Mouse (Mus musculus) testis, postnatal 10 days (tissue): ENCODE measurements around the gene Acadl.

ENCODE experiments used
- DNase-seq: peaks from one replicate; pipeline ENCODE4 v3.0.0; 2021; ENCODE audit warnings: low spot score

The Acadl gene

GRCm38 (mm10) chr1:66862712-66863511, at the start of gene Acadl:
TSS of gene Acadl (minus strand) at chr1:66863277.
- peak; percentile 86 for DNase-seq

GRCm38 (mm10) chr1:66912305-66912704, 49.2 kb upstream of the Acadl start:
- DNase-seq: no peak

GRCm38 (mm10) chr1:66902566-66902965, 39.5 kb upstream of the Acadl start:
- no peak for DNase-seq

- no peak for DNase-seq
These were observed 37.9 kb upstream of the Acadl start for GRCm38 (mm10) chr1:66900946-66901345.

GRCm38 (mm10) chr1:66898261-66898660, 35.2 kb upstream of the Acadl start:
- no peak for DNase-seq

- DNase-seq: no peak
These were observed 33.5 kb upstream of the Acadl start for GRCm38 (mm10) chr1:66896556-66896955.

GRCm38 (mm10) chr1:66896125-66896524, 33.0 kb upstream of the Acadl start:
- no peak for DNase-seq

GRCm38 (mm10) chr1:66895837-66896118, 32.7 kb upstream of the Acadl start:
- peak; percentile 70 for DNase-seq

GRCm38 (mm10) chr1:66895093-66895836, 32.2 kb upstream of the Acadl start:
- DNase-seq: no peak

- DNase-seq: no peak
These were observed 24.1 kb upstream of the Acadl start for GRCm38 (mm10) chr1:66887175-66887574.

- no peak for DNase-seq
These were observed 17.1 kb upstream of the Acadl start for GRCm38 (mm10) chr1:66880217-66880616.

GRCm38 (mm10) chr1:66874740-66875139, 11.7 kb upstream of the Acadl start:
- no peak for DNase-seq

- no peak for DNase-seq
These were observed 8.5 kb upstream of the Acadl start for GRCm38 (mm10) chr1:66871591-66871990.

GRCm38 (mm10) chr1:66865633-66866032, 2.6 kb upstream of the Acadl start:
- DNase-seq: no peak

GRCm38 (mm10) chr1:66863741-66864495, 841 bp upstream of the Acadl start:
- DNase-seq: no peak

GRCm38 (mm10) chr1:66861764-66862672, 1.1 kb downstream of the Acadl start:
- no peak for DNase-seq

- DNase-seq: peak; percentile 66
These were observed 15.6 kb downstream of the Acadl start for GRCm38 (mm10) chr1:66847506-66847905.

- no peak for DNase-seq
These were observed 17.3 kb downstream of the Acadl start for GRCm38 (mm10) chr1:66845690-66846318.

GRCm38 (mm10) chr1:66841938-66842337, 21.1 kb downstream of the Acadl start:
- DNase-seq: no peak

- no peak for DNase-seq
These were observed 21.6 kb downstream of the Acadl start for GRCm38 (mm10) chr1:66841510-66841909.

GRCm38 (mm10) chr1:66839755-66840438, 23.2 kb downstream of the Acadl start:
- no peak for DNase-seq
